Mouse (Mus musculus) kidney, embryonic 16.5 days (tissue): ENCODE data around the gene B3glct. TPM values are rescaled to one million over a fixed set of nuclear protein-coding genes. Genes with fewer than 3 reads are reported as not detected.
A peak's percentile ranks its signal among the peaks of the same experiment; 100 is the strongest.

ENCODE experiments used
- ATAC-seq: fragments of 200-750 bp; cut with Nextera tagmentation; 2 replicates; pipeline ENCODE4 v1.8.0; 2017; ENCODE audit warnings: moderate TSS enrichment; ENCODE audit not compliant: low FRiP score, low TSS enrichment
- H3K27ac ChIP-seq: fragments of 300-500 bp; sonication (generic); 2 replicates; pipeline ENCODE4 v1.5.1; 2014; ENCODE audit warnings: low read length
- H3K27me3 ChIP-seq: fragments of 300-500 bp; sonication (generic); 2 replicates; pipeline ENCODE4 v1.6.1; 2014; ENCODE audit warnings: low read length, control low read depth, mixed read lengths; ENCODE audit not compliant: insufficient read depth
- H3K36me3 ChIP-seq: fragments of 300-500 bp; sonication (generic); 2 replicates; pipeline ENCODE4 v1.6.1; 2014; ENCODE audit warnings: low read length, control low read depth, mixed read lengths; ENCODE audit not compliant: insufficient read depth
- H3K4me1 ChIP-seq: fragments of 300-500 bp; sonication (generic); 2 replicates; pipeline ENCODE4 v1.6.1; 2014; ENCODE audit warnings: low read length, control low read depth, mixed read lengths; ENCODE audit not compliant: insufficient read depth
- H3K4me2 ChIP-seq: fragments of 300-500 bp; sonication (generic); replicated peaks from 2 replicates; pipeline ENCODE4 v1.6.1; 2014; ENCODE audit warnings: low read depth, low read length
- H3K4me3 ChIP-seq: fragments of 300-500 bp; sonication (generic); 2 replicates; pipeline ENCODE4 v1.5.1; 2014; ENCODE audit warnings: mild to moderate bottlenecking, low read length
- H3K9ac ChIP-seq: fragments of 300-500 bp; sonication (generic); replicated peaks from 2 replicates; pipeline ENCODE4 v1.6.1; 2014; ENCODE audit warnings: low read length
- H3K9me3 ChIP-seq: fragments of 300-500 bp; sonication (generic); 2 replicates; pipeline ENCODE4 v1.6.1; 2016; ENCODE audit warnings: low read length, control low read depth
- WGBS: fragments of 180-500 bp; shearing (Covaris S2); extraction: QIAGEN DNeasy Blood & Tissue Kit; methylation state at CpG from one replicate; pipeline ENCODE4 v1.1.7; 2014; 5-methylcytosine and 5-hydroxymethylcytosine counted together
- polyA plus RNA-seq: library from polyadenylated mRNA; unstranded; fragments of >200 nt; fragmentation: Nextera tagmentation; extraction: Ambion mirVana; gene quantifications from 2 replicates; pipeline ENCODE4 v1.2.1, GENCODE M21; 2015

The B3glct gene
- polyA plus RNA-seq, 1 experiment from 2014 or later = 17.4 TPM

DNA sequence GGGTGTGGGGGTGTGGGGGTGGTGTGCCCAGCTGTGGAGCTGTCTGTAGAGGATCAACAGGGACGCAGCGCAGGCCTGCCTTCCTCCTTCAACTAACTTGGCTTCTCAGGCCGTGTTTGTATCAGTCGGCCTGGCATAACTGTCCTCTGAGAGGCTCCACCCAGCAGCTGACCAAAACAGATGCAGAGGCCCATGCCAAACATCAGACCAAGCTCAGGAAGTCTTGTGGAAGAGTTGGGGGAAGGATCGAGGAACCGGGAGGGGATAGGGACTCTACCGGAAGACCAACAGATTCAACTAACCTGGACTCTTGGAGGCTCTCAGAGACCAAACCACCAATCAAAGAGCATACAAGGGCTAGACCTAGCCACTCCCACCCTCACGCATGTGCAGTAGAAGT lies 91.6 kb downstream of the B3glct start:
- Histone ChIP-seq H3K27ac (no peak overlapping the region), H3K9me3 (no peaks in the 10 kb centered on the region), H3K36me3 (no peaks in the 10 kb centered on the region), H3K4me1 (no peaks in the 10 kb centered on the region), H3K4me3 (no peak overlapping the region), H3K4me2 (no peak overlapping the region), H3K27me3 (no peaks in the 10 kb centered on the region), H3K9ac (no peak overlapping the region)
- no peak; the same call in 1 of the 2 replicates for ATAC-seq
- 96% methylated on average over 8 of the region's 8 CpGs for WGBS

DNA sequence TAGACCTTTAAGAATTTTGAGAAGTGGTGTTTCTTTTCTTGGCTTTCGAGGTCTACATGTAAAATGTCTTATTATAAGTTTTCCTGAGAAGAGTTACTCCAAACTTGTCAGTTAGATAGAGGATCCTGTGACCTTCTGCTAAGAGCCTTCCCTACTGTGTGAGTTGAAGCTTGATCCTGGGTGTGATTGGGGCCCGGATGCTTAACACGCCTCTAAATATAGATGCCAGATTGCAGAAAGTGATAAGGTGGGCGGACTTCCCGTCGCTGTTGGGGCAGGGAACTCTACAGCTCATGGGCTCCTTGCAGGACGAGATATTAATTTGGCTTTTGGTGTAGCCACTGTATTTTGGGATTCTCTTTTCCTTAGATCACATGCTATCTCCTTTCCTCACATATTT lies 98.0 kb downstream of the B3glct start:
- ATAC-seq = no peak
- WGBS = 67% methylated on average over 7 of the region's 7 CpGs
- Histone ChIP-seq H3K4me1 (no peaks in the 10 kb centered on the region), H3K4me2 (no peak overlapping the region), H3K27ac (no peak overlapping the region), H3K9me3 (peaks cover 7% of the 10 kb centered on the region), H3K9ac (no peak overlapping the region), H3K27me3 (no peaks in the 10 kb centered on the region), H3K36me3 (no peaks in the 10 kb centered on the region), H3K4me3 (no peak overlapping the region)

DNA sequence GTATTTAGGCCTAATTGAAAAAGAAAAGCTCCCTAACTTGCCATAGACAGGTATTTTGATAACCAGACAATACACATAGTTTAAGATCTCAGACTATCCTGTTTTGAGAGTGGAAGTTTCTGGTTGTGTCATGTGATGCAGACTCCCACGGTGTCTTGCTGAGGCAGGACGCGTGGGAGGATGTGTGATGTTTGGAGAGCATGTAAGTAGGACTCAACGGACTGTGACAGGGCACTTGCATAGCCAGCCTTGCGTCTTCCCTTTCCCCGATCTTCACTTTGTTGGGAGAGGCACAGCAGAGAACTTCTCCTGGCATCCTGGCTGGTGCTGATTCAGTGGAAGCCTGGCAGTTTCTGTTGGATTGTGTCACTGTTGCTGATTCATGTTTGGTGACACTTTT lies 101.7 kb downstream of the B3glct start:
- Histone ChIP-seq H3K9ac (no peak overlapping the region), H3K4me2 (no peak overlapping the region), H3K4me3 (no peak overlapping the region), H3K27ac (no peak overlapping the region), H3K4me1 (no peaks in the 10 kb centered on the region), H3K27me3 (no peaks in the 10 kb centered on the region), H3K36me3 (no peaks in the 10 kb centered on the region), H3K9me3 (peaks cover 10% of the 10 kb centered on the region)
- no peak for ATAC-seq
- WGBS = 54% methylated on average over 6 of the region's 6 CpGs

DNA sequence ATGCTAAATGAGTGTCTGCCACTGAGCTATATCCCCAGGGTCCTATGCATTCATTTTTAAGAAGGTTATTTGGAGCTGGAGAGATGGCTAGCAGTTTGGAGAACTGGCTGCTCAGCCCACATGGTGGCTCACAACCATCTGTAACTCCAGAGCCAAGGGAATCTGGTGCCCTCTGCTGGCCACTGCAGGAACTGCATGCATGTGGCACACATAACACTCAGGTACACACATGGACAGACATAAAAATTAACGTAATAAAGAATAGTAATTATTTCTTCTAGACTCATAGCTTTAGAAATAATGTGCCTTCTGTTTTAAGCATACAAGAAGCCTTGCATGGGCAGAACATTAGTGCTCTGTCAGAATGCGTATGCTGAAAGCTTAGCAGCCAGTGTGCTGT lies 102.4 kb downstream of the B3glct start:
- Histone ChIP-seq H3K9me3 (peaks cover 10% of the 10 kb centered on the region), H3K27me3 (no peaks in the 10 kb centered on the region), H3K4me3 (no peak overlapping the region), H3K4me2 (no peak overlapping the region), H3K27ac (no peak overlapping the region), H3K9ac (no peak overlapping the region), H3K36me3 (no peaks in the 10 kb centered on the region), H3K4me1 (no peaks in the 10 kb centered on the region)
- WGBS = 92% methylated on average over 2 of the region's 2 CpGs
- no peak for ATAC-seq

DNA sequence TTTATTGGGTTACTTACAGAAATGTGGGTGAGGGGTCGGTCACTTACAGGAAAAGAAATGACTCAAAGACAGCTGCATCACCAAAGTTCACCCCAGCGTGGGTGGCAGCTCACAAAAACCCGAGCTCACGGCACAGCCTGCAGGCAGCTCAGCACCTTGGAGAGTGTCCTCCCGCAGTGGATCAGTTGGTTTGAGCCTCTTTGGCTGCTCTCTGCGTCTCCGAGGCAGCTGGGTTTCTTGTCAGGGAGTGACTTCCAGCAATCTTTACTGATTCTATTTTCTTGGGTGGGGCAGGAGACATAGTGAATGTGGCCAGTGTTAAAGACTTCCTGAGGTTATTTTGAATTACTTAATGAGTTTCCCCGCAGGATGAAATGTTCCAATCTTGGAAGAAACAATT lies 112.1 kb downstream of the B3glct start:
- H3K4me1 ChIP-seq = no peaks in the 10 kb centered on the region
- H3K4me2 ChIP-seq = no peak overlapping the region
- no peak overlapping the region for H3K9ac ChIP-seq
- ATAC-seq = no peak
- no peaks in the 10 kb centered on the region for H3K36me3 ChIP-seq
- H3K27ac ChIP-seq = no peak overlapping the region
- no peak overlapping the region for H3K4me3 ChIP-seq
- H3K9me3 ChIP-seq = peaks cover 22% of the 10 kb centered on the region
- WGBS = 25% methylated on average over 8 of the region's 8 CpGs
- H3K27me3 ChIP-seq = no peaks in the 10 kb centered on the region

DNA sequence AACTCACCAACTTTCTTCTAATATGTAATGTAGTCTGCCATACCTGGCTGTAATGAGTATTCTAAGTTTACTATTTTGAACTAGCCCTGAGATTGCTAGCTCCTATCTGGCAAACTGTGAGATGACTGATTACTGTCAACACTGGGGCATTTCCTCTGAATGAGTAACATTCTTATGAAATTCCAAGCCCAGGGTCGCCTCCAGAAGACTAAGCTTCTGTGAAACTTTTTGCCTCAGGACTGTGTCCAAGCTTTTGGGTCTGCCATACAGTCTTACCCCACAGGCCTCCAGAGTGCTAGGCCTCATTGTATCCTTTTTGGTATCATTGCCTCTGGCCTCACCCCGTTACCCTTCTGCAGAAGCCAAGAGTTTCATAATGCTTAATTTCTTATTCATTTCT lies 132.0 kb downstream of the B3glct start:
- no peak overlapping the region for H3K9ac ChIP-seq
- no peaks in the 10 kb centered on the region for H3K36me3 ChIP-seq
- no peak overlapping the region for H3K4me2 ChIP-seq
- H3K4me3 ChIP-seq = no peak overlapping the region
- H3K9me3 ChIP-seq = no peaks in the 10 kb centered on the region
- ATAC-seq = no peak
- WGBS = 85% methylated on average over 2 of the region's 2 CpGs
- H3K4me1 ChIP-seq = peaks cover 5% of the 10 kb centered on the region
- H3K27ac ChIP-seq = no peak overlapping the region
- no peaks in the 10 kb centered on the region for H3K27me3 ChIP-seq

DNA sequence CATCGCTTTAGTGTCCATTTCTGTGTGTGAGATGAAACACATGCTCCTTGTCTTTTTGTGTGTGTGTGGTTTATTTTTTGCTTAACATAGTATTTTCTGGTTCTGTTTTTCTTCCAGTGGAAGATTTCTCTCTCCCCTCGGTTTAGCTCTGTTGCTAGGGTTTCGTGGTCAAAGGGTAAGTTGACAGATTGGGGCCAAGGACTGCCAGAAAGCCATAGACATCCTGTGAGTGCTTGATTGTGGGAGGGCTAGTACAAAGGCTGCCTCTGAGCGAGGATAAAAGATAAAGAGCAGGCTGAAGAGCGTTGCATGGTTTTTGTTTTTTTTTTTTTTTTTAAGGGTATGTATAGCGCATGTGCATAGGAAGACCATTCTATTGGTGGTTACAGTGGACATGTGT lies 133.8 kb downstream of the B3glct start:
- Histone ChIP-seq H3K9me3 (no peaks in the 10 kb centered on the region), H3K4me1 (peaks cover 5% of the 10 kb centered on the region), H3K27me3 (no peaks in the 10 kb centered on the region), H3K36me3 (no peaks in the 10 kb centered on the region), H3K9ac (no peak overlapping the region), H3K27ac (no peak overlapping the region), H3K4me2 (no peak overlapping the region), H3K4me3 (no peak overlapping the region)
- 34% methylated on average over 6 of the region's 6 CpGs for WGBS
- ATAC-seq = 0 out of 2 replicates have a peak, but pooled peaks have one; percentile 15

Other genes with a start within 250 kb of the B3glct start
- 0.59 TPM in 1 of 2 replicates, not detected in the other for gene Tex26, start 238.6 kb upstream of the B3glct start, polyA plus RNA-seq
- gene Wdr95, start 149.6 kb upstream of the B3glct start, polyA plus RNA-seq = not detected in 2 replicates
- gene Hsph1, start 41.9 kb upstream of the B3glct start, polyA plus RNA-seq = 67.5 and 68.8 TPM in 2 replicates